Mouse (Mus musculus): ENCODE data around the gene Cd27. TPM values are rescaled to one million over a fixed set of nuclear protein-coding genes. Genes with fewer than 3 reads are reported as not detected.
"Not testable (repeated sequence)": the region's sequence is repeated elsewhere in the genome, so short reads cannot be mapped to it uniquely, and the experiment has no call there.

Cd27 gene
- polyA plus RNA-seq, 1 experiment: 1,056 TPM

DNA sequence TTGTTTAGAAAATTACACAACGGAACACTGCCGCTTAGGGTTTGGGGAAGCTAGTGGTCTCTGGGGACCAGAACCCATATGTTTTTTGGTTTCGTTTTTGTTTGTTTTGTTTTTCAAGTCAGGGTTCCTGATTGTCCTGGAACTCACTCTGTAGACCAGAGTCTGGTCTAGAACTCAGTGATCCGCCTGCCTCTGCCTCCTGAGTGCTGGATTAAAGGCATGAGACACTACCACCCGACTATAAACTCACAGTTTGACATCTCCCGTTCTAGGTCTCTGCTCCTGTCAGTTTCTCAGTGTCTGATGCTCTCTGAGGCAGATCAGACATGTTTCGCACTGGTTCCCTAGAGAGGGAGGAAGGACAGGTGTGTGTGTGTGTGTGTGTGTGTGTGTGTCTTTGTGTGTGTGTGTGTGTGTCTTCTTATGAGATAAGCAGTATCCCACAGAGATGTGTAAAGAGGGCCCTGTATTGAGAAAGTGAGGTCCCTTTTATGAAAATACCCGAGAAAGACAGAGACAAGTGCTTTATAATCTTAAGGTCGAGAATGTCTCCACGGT is 35.5 kb upstream of the Cd27 start:
- DNase-seq: no peak
- TF ChIP-seq POLR2A (IDR thresholded peaks at IDR 0.05; ENCODE audit: control insufficient read depth, extremely low read depth, insufficient read depth, low read length, poor library complexity) (no peak), CTCF (IDR thresholded peaks at IDR 0.05; ENCODE audit: borderline replicate concordance, control insufficient read depth, extremely low read depth, insufficient read depth, low read length, poor library complexity) (no peak)
- Histone ChIP-seq H3K36me3 (ENCODE audit: control insufficient read depth, insufficient read depth, low read length) (no peaks in the 10 kb centered on the region), H3K27me3 (ENCODE audit: control insufficient read depth, insufficient read depth, low read length) (no peaks in the 10 kb centered on the region), H3K4me1 (replicated peaks; ENCODE audit: control insufficient read depth, insufficient read depth, low read length) (peaks cover 15% of the 10 kb centered on the region), H3K27ac (ENCODE audit: control insufficient read depth, insufficient read depth, low read length) (no peak overlapping the region), H3K4me3 (ENCODE audit: control insufficient read depth, insufficient read depth, low read length) (no peak overlapping the region)
- 75% methylated on average over 10 of the region's 10 CpGs for WGBS

DNA sequence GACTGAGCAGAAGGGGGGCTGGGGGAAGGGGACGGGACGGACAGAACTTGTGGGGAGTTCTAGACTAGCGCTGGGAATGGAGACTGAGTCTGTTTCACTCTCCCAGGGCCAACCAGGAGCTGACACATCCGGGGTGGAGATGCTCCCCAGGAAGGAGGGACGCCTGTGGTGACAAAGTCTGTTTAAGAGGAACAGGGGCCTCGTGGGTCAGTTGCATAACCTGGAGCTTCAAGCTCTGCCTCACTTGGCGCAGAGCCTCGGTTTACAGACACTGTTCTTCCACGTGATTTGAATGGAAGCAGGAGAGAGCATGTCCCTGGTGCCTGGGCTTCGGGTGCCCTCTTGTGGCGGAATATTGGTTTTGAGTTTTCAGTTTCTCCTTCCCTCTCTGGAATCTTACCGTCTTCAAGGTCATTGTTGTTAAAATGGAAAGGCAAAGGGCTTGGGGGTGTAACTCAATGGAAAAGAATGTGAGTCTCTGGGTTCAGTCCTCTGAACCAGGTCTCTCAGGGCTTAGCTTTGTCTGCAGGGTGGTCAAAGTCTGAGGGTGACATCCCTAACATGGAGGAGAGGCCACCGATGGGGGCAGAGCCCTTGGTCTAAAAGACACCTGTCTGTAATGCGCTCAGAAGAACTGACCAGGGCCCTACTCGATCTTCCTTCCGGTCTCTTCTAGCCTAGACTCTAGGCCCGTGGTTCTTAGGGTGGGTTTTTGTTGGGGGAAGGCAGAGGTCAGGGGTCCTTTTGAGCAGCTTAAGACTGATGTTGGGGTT is 34.8 kb upstream of the Cd27 start:
- 15% methylated on average over 17 of the region's 17 CpGs for WGBS
- Histone ChIP-seq H3K4me1 (replicated peaks; ENCODE audit: control insufficient read depth, insufficient read depth, low read length) (peaks cover 17% of the 10 kb centered on the region), H3K4me3 (ENCODE audit: control insufficient read depth, insufficient read depth, low read length) (no peak overlapping the region), H3K36me3 (ENCODE audit: control insufficient read depth, insufficient read depth, low read length) (no peaks in the 10 kb centered on the region), H3K27me3 (ENCODE audit: control insufficient read depth, insufficient read depth, low read length) (no peaks in the 10 kb centered on the region), H3K27ac (ENCODE audit: control insufficient read depth, insufficient read depth, low read length) (no peak overlapping the region)
- peak; percentile 86 for DNase-seq
- TF ChIP-seq POLR2A (IDR thresholded peaks at IDR 0.05; ENCODE audit: control insufficient read depth, extremely low read depth, insufficient read depth, low read length, poor library complexity): no peak
- peak; percentile 73; the same call in 1 of the 2 replicates for TF ChIP-seq CTCF (IDR thresholded peaks at IDR 0.05; ENCODE audit: borderline replicate concordance, control insufficient read depth, extremely low read depth, insufficient read depth, low read length, poor library complexity)

DNA sequence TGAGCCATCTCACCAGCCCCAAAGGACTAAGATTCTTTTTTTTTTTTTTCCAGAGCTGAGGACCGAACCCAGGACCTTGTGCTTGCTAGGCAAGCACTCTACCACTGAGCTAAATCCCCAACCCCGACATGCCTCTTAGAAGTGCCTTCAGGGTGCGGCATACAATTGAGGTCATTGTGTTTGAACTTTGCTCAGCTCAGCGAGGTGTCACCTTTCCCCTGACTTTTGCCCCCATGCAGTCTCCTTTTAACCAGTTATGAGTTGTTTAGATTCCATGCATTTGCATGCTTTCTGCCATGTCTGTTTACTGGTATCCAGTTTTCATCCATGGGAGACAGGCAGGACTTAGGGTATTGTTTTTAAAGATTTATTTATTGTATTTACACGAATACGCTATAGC is 32.0 kb upstream of the Cd27 start:
- Histone ChIP-seq H3K36me3 (ENCODE audit: control insufficient read depth, insufficient read depth, low read length) (no peaks in the 10 kb centered on the region), H3K4me1 (replicated peaks; ENCODE audit: control insufficient read depth, insufficient read depth, low read length) (peaks cover 31% of the 10 kb centered on the region), H3K27ac (ENCODE audit: control insufficient read depth, insufficient read depth, low read length) (no peak overlapping the region), H3K4me3 (ENCODE audit: control insufficient read depth, insufficient read depth, low read length) (no peak overlapping the region), H3K27me3 (ENCODE audit: control insufficient read depth, insufficient read depth, low read length) (no peaks in the 10 kb centered on the region)
- no peak for DNase-seq
- 79% methylated on average over 6 of the region's 6 CpGs for WGBS
- TF ChIP-seq CTCF (IDR thresholded peaks at IDR 0.05; ENCODE audit: borderline replicate concordance, control insufficient read depth, extremely low read depth, insufficient read depth, low read length, poor library complexity) (no peak), POLR2A (IDR thresholded peaks at IDR 0.05; ENCODE audit: control insufficient read depth, extremely low read depth, insufficient read depth, low read length, poor library complexity) (no peak)

DNA sequence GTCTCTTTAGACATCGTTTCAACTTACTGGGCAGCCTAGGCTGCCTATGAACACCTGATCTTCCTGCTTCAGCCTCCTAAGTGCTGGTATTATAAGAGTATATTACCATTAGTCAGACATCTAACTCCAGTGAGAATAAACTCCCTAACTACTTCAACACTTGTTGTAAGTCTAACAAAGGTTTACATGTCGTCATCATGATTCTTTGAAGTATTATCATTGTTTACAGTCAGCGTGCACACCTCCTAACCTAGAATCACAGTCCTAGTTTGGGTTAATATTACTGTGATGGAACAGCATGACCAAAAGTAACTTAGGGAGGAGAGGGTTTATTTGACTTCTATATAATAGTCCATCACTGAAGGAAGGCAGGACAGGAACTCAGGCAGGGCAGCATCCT is 30.7 kb upstream of the Cd27 start:
- 80% methylated on average over 3 of the region's 3 CpGs for WGBS
- H3K4me3 ChIP-seq (ENCODE audit: control insufficient read depth, insufficient read depth, low read length): no peak overlapping the region

DNA sequence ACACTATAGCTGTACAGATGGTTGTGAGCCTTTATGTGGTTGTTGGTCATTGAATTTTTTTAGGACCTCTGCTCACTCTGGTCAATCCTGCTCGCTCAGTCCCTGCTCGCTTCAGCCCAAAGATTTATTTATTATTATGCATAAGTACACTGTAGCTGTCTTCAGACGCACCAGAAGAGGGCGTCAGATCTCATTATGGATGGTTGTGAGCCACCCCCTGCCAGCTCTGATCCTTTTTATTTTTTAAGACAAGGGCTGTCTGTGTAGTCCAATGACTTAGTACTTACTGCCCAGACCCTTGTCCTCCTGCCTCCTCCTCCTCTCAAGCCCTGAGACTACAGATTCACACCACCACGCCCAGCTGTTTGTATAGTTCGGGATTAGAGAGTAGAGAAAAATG is 29.8 kb upstream of the Cd27 start:
- not testable (repeated sequence) for H3K36me3 ChIP-seq (ENCODE audit: control insufficient read depth, insufficient read depth, low read length)
- 76% methylated on average over 6 of the region's 6 CpGs for WGBS

More for the DNA sequence above, 30.7 kb upstream of the Cd27 start:
- no peak for DNase-seq
- no peaks in the 10 kb centered on the region for H3K36me3 ChIP-seq (ENCODE audit: control insufficient read depth, insufficient read depth, low read length)
- peaks cover 31% of the 10 kb centered on the region for H3K4me1 ChIP-seq (replicated peaks; ENCODE audit: control insufficient read depth, insufficient read depth, low read length)
- H3K27ac ChIP-seq (ENCODE audit: control insufficient read depth, insufficient read depth, low read length): no peak overlapping the region
- TF ChIP-seq POLR2A (IDR thresholded peaks at IDR 0.05; ENCODE audit: control insufficient read depth, extremely low read depth, insufficient read depth, low read length, poor library complexity): no peak
- no peaks in the 10 kb centered on the region for H3K27me3 ChIP-seq (ENCODE audit: control insufficient read depth, insufficient read depth, low read length)

DNA sequence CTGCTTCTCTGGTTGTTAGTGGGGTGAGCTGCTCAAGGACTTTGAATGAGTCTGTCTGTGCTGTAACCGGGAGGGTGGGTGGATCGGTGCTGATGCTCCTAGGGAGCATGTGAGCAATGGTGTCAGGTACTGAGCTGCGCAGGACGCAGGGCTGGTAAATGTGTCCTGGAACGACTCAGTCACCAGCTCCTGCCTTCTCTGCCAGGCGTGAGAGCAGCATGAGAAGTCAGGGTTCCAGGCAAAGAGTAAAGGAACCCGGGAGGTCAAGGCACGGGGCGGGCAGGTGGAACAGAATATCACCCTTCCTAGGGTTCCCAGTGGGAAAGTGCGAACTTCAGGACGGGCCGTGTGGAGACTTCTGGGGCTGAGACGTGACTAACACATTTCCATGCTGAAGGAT is 29.3 kb upstream of the Cd27 start:
- 88% methylated on average over 13 of the region's 13 CpGs for WGBS
- H3K27ac ChIP-seq (ENCODE audit: control insufficient read depth, insufficient read depth, low read length): peak overlapping the region; percentile 92
- peak overlapping the region; percentile 33 for H3K4me3 ChIP-seq (ENCODE audit: control insufficient read depth, insufficient read depth, low read length)
- TF ChIP-seq CTCF (IDR thresholded peaks at IDR 0.05; ENCODE audit: borderline replicate concordance, control insufficient read depth, extremely low read depth, insufficient read depth, low read length, poor library complexity): no peak
- no peak for TF ChIP-seq POLR2A (IDR thresholded peaks at IDR 0.05; ENCODE audit: control insufficient read depth, extremely low read depth, insufficient read depth, low read length, poor library complexity)
- no peaks in the 10 kb centered on the region for H3K36me3 ChIP-seq (ENCODE audit: control insufficient read depth, insufficient read depth, low read length)
- no peaks in the 10 kb centered on the region for H3K27me3 ChIP-seq (ENCODE audit: control insufficient read depth, insufficient read depth, low read length)
- peaks cover 28% of the 10 kb centered on the region for H3K4me1 ChIP-seq (replicated peaks; ENCODE audit: control insufficient read depth, insufficient read depth, low read length)
- DNase-seq: no peak

More for the DNA sequence above, 29.8 kb upstream of the Cd27 start:
- not testable (repeated sequence) for DNase-seq; H3K27me3 ChIP-seq (ENCODE audit: control insufficient read depth, insufficient read depth, low read length)
- peak overlapping the region; percentile 69; the same call in 1 of the 2 replicates for H3K27ac ChIP-seq (ENCODE audit: control insufficient read depth, insufficient read depth, low read length)
- H3K4me1 ChIP-seq (replicated peaks; ENCODE audit: control insufficient read depth, insufficient read depth, low read length): peaks cover 31% of the 10 kb centered on the region
- peak overlapping the region; percentile 21; the same call in 1 of the 2 replicates for H3K4me3 ChIP-seq (ENCODE audit: control insufficient read depth, insufficient read depth, low read length)
